Mouse (Mus musculus) lung, embryonic 14.5 days (tissue): ENCODE results near the gene Tbc1d13. TPM values are rescaled to one million over a fixed set of nuclear protein-coding genes. Genes with fewer than 3 reads are reported as not detected.
A peak's percentile ranks its signal among the peaks of the same experiment; 100 is the strongest.
"Not testable (repeated sequence)": the region's sequence is repeated elsewhere in the genome, so short reads cannot be mapped to it uniquely, and the experiment has no call there.

ENCODE experiments used
- ATAC-seq: fragments of 200-750 bp; cut with Nextera tagmentation; 2 replicates; pipeline ENCODE4 v1.8.0; 2017; ENCODE audit warnings: mild to moderate bottlenecking, moderate TSS enrichment, moderate library complexity; ENCODE audit not compliant: insufficient read depth
- DNase-seq: peaks from one replicate; pipeline ENCODE4 v3.0.0-alpha.2; 2015
- H3K27ac ChIP-seq: fragments of 300-500 bp; sonication (generic); 2 replicates; pipeline ENCODE4 v1.5.1; 2014; ENCODE audit warnings: low read depth, mild to moderate bottlenecking, moderate library complexity
- H3K27me3 ChIP-seq: fragments of 300-500 bp; sonication (generic); 2 replicates; pipeline ENCODE4 v1.6.1; 2014; ENCODE audit warnings: low read length, control low read depth; ENCODE audit not compliant: insufficient read depth
- H3K36me3 ChIP-seq: fragments of 300-500 bp; sonication (generic); 2 replicates; pipeline ENCODE4 v1.6.1; 2014; ENCODE audit warnings: control low read depth; ENCODE audit not compliant: insufficient read depth
- H3K4me1 ChIP-seq: fragments of 300-500 bp; sonication (generic); 2 replicates; pipeline ENCODE4 v1.6.1; 2014; ENCODE audit warnings: antibody characterized with exemption, control low read depth; ENCODE audit not compliant: insufficient read depth
- H3K4me2 ChIP-seq: fragments of 300-500 bp; sonication (generic); 2 replicates; pipeline ENCODE4 v1.6.1; 2014; ENCODE audit warnings: mild to moderate bottlenecking
- H3K4me3 ChIP-seq: fragments of 300-500 bp; sonication (generic); 2 replicates; pipeline ENCODE4 v1.5.1; 2014; ENCODE audit warnings: low read depth, low read length
- H3K9ac ChIP-seq: fragments of 300-500 bp; sonication (generic); 2 replicates; pipeline ENCODE4 v1.6.1; 2014
- H3K9me3 ChIP-seq: fragments of 300-500 bp; sonication (generic); 2 replicates; pipeline ENCODE4 v1.6.1; 2016; ENCODE audit warnings: low read depth, low read length, control low read depth
- CTCF ChIP-seq: IDR thresholded peaks from 2 replicates; pipeline ENCODE4 v1.5.1; 2016; ENCODE audit warnings: antibody characterized with exemption, low read depth
- WGBS: fragments of 180-500 bp; shearing (Covaris S2); extraction: QIAGEN DNeasy Blood & Tissue Kit; methylation state at CpG from one replicate; pipeline ENCODE4 v1.1.7; 2014; 5-methylcytosine and 5-hydroxymethylcytosine counted together
- polyA plus RNA-seq: library from polyadenylated mRNA; unstranded; fragments of >200 nt; fragmentation: Nextera tagmentation; extraction: Ambion mirVana; gene quantifications from 2 replicates; pipeline ENCODE4 v1.2.1, GENCODE M21; 2014

The Tbc1d13 gene
- polyA plus RNA-seq, 1 experiment from 2014 or later = 10.9 TPM

GRCm38 (mm10) chr2:30128789-30129188, 4.8 kb upstream of the Tbc1d13 start:
- Histone ChIP-seq H3K9ac (no peak overlapping the region), H3K27ac (no peak overlapping the region), H3K27me3 (no peaks in the 10 kb centered on the region), H3K9me3 (no peaks in the 10 kb centered on the region), H3K4me1 (no peaks in the 10 kb centered on the region; the same call in 1 of the 2 replicates), H3K4me2 (no peak overlapping the region), H3K36me3 (no peaks in the 10 kb centered on the region), H3K4me3 (no peak overlapping the region)
- WGBS = 39% methylated on average over 2 of the region's 2 CpGs
- ATAC-seq (no peak), DNase-seq (peak; percentile 83)
- TF ChIP-seq CTCF = peak; percentile 76

GRCm38 (mm10) chr2:30130156-30130555, 3.4 kb upstream of the Tbc1d13 start:
- no peak overlapping the region for H3K4me3 ChIP-seq
- ATAC-seq (no peak), DNase-seq (no peak)
- no peak overlapping the region for H3K9ac ChIP-seq
- H3K36me3 ChIP-seq = 0 out of 2 replicates have a peak, but pooled peaks cover 3% of the 10 kb centered on the region
- H3K9me3 ChIP-seq = no peaks in the 10 kb centered on the region
- H3K4me1 ChIP-seq = peaks cover 5% of the 10 kb centered on the region; the same call in 1 of the 2 replicates
- TF ChIP-seq CTCF = no peak
- 73% methylated on average over 4 of the region's 4 CpGs for WGBS
- no peak overlapping the region for H3K4me2 ChIP-seq
- no peak overlapping the region for H3K27ac ChIP-seq
- no peaks in the 10 kb centered on the region for H3K27me3 ChIP-seq

GRCm38 (mm10) chr2:30131240-30131639, 2.3 kb upstream of the Tbc1d13 start:
- H3K4me1 ChIP-seq, H3K9ac ChIP-seq, H3K27ac ChIP-seq, H3K4me3 ChIP-seq, H3K9me3 ChIP-seq, DNase-seq, H3K4me2 ChIP-seq, H3K27me3 ChIP-seq, ATAC-seq: not testable (repeated sequence)
- peak; percentile 12; the same call in 1 of the 2 replicates for TF ChIP-seq CTCF
- H3K36me3 ChIP-seq = peaks cover 11% of the 10 kb centered on the region
- 60% methylated on average over 5 of the region's 5 CpGs for WGBS

- peak overlapping the region; percentile 83 for H3K27ac ChIP-seq
- peak; percentile 39; the same call in 1 of the 2 replicates for ATAC-seq
- H3K4me1 ChIP-seq = peaks cover 5% of the 10 kb centered on the region; the same call in 1 of the 2 replicates
- no peaks in the 10 kb centered on the region for H3K27me3 ChIP-seq
- peak; percentile 39 for DNase-seq
- TF ChIP-seq CTCF = no peak
- H3K4me2 ChIP-seq = peak overlapping the region; percentile 67
- H3K9me3 ChIP-seq = no peaks in the 10 kb centered on the region
- peak overlapping the region; percentile 71 for H3K9ac ChIP-seq
- H3K36me3 ChIP-seq = peaks cover 24% of the 10 kb centered on the region
- WGBS = 17% methylated on average over 16 of the region's 16 CpGs
- H3K4me3 ChIP-seq = peak overlapping the region; percentile 66
These were observed 539 bp upstream of the Tbc1d13 start for GRCm38 (mm10) chr2:30132801-30133612.

DNA sequence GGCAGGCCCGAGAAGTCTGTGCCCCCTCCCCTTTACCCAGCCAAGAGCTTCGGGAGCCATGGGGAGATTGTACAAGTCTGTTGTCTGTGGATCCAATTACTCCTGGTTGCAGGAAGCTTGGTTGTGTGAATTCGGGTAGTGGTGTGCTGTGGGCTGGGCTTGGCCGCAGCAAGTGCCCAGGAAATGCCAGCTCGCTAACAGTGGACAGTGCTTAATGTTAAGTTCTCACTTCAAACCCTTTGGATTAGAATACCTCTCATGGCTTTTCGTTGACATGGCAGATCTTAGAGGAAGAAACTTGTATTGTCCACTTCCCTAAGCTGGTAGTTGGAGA, 799 bp downstream of the Tbc1d13 start:
- no peak for TF ChIP-seq CTCF
- Histone ChIP-seq H3K9me3 (no peaks in the 10 kb centered on the region), H3K36me3 (peaks cover 35% of the 10 kb centered on the region), H3K27me3 (no peaks in the 10 kb centered on the region), H3K9ac (peak overlapping the region; percentile 71), H3K4me1 (peaks cover 5% of the 10 kb centered on the region; the same call in 1 of the 2 replicates), H3K4me2 (peak overlapping the region; percentile 67), H3K27ac (peak overlapping the region; percentile 83; the same call in 1 of the 2 replicates), H3K4me3 (peak overlapping the region; percentile 66)
- DNase-seq (no peak), ATAC-seq (no peak)
- WGBS = 14% methylated on average over 6 of the region's 6 CpGs

- no peak for TF ChIP-seq CTCF
- Histone ChIP-seq H3K36me3 (peaks cover 40% of the 10 kb centered on the region), H3K4me2 (peak overlapping the region; percentile 67), H3K4me3 (peak overlapping the region; percentile 66), H3K27ac (no peak overlapping the region), H3K27me3 (no peaks in the 10 kb centered on the region), H3K9me3 (no peaks in the 10 kb centered on the region), H3K4me1 (peaks cover 5% of the 10 kb centered on the region; the same call in 1 of the 2 replicates), H3K9ac (peak overlapping the region; percentile 71)
- no peak for ATAC-seq
- 67% methylated on average over 10 of the region's 10 CpGs for WGBS
- no peak for DNase-seq
These were observed 1.5 kb downstream of the Tbc1d13 start for GRCm38 (mm10) chr2:30134928-30135620.

DNA sequence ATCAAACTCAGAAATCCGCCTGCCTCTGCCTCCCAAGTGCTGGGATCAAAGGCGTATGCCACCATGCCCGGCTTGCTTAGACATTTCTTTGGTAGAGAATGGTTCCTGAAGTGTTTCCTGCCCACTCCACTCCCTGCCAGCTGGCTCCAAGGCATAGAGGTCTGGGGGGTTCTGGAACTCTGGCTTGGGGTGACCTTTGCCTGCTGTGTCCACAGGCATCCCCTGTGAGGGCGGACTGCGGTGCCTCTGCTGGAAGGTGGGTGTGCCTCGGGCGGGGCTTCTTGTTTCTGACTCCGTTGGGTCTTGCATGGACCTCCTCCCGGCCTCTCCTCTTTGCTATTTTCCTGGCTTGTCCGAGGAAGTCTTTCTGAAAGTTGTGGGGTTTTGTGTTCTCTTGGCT, 2.9 kb downstream of the Tbc1d13 start:
- WGBS = 85% methylated on average over 10 of the region's 10 CpGs
- TF ChIP-seq CTCF = no peak

DNA sequence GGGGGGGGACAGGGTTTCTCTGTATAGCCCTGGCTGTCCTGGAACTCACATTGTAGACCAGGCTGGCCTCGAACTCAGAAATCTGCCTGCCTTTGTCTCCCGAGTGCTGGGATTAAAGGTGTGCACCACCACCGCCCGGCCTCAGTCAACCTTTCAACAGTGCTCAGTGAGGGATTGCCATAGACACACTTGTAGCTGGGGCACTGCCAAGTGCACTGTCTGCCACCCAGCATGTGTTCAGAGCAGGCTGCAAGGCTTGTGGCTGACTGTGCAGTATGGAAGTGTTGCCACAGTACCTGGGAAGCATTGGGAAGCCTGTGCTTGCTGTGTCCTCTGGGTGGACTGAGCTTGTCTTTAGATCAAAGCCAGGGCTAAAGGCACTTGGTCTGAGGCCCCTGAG, 6.5 kb downstream of the Tbc1d13 start:
- not testable (repeated sequence) for DNase-seq, ATAC-seq
- 90% methylated on average over 4 of the region's 4 CpGs for WGBS

More for the DNA sequence above, 2.9 kb downstream of the Tbc1d13 start:
- Histone ChIP-seq H3K4me2 (no peak overlapping the region), H3K9me3 (no peaks in the 10 kb centered on the region), H3K27me3 (no peaks in the 10 kb centered on the region), H3K9ac (no peak overlapping the region), H3K36me3 (peaks cover 54% of the 10 kb centered on the region), H3K4me1 (peaks cover 5% of the 10 kb centered on the region; the same call in 1 of the 2 replicates), H3K27ac (no peak overlapping the region), H3K4me3 (no peak overlapping the region)
- no peak for DNase-seq
- no peak for ATAC-seq

More for the DNA sequence above, 6.5 kb downstream of the Tbc1d13 start:
- H3K4me1 ChIP-seq, H3K27ac ChIP-seq, H3K9me3 ChIP-seq, H3K27me3 ChIP-seq, H3K4me2 ChIP-seq, H3K9ac ChIP-seq, H3K4me3 ChIP-seq: not testable (repeated sequence)
- H3K36me3 ChIP-seq = peaks cover 88% of the 10 kb centered on the region
